Mouse (Mus musculus) ovary, adult 18-20 months (tissue): ENCODE measurements around the gene Mrpl48.

Source experiments
- DNase-seq: peaks from one replicate; pipeline ENCODE4 v3.0.0; 2022; ENCODE audit warnings: low spot score, mixed read lengths

The Mrpl48 gene

GRCm38 (mm10) chr7:100608130-100608741 is at the start of gene Mrpl48:
Mrpl48 (minus strand) TSS chr7:100608301.
- DNase-seq: peak; percentile 51

GRCm38 (mm10) chr7:100656739-100657138 is 48.6 kb upstream of the Mrpl48 start:
- DNase-seq: no peak

GRCm38 (mm10) chr7:100654441-100654840 is 46.3 kb upstream of the Mrpl48 start:
- DNase-seq: no peak

- DNase-seq: no peak
Observed at GRCm38 (mm10) chr7:100653480-100654266, 45.6 kb upstream of the Mrpl48 start.

GRCm38 (mm10) chr7:100651011-100651410 is 42.9 kb upstream of the Mrpl48 start:
- no peak for DNase-seq

- DNase-seq: no peak
Observed at GRCm38 (mm10) chr7:100650421-100650820, 42.3 kb upstream of the Mrpl48 start.

GRCm38 (mm10) chr7:100649826-100650225 is 41.7 kb upstream of the Mrpl48 start:
- DNase-seq: no peak

- DNase-seq: no peak
Observed at GRCm38 (mm10) chr7:100649095-100649494, 41.0 kb upstream of the Mrpl48 start.

GRCm38 (mm10) chr7:100645147-100645546 is 37.0 kb upstream of the Mrpl48 start:
- no peak for DNase-seq

- DNase-seq: no peak
Observed at GRCm38 (mm10) chr7:100642413-100642812, 34.3 kb upstream of the Mrpl48 start.

GRCm38 (mm10) chr7:100637657-100638056 is 29.6 kb upstream of the Mrpl48 start:
- no peak for DNase-seq

GRCm38 (mm10) chr7:100624538-100624937 is 16.4 kb upstream of the Mrpl48 start:
- DNase-seq: no peak

GRCm38 (mm10) chr7:100622277-100622676 is 14.2 kb upstream of the Mrpl48 start:
- DNase-seq: no peak

- DNase-seq: no peak
Observed at GRCm38 (mm10) chr7:100616121-100616857, 8.2 kb upstream of the Mrpl48 start.

- DNase-seq: no peak
Observed at GRCm38 (mm10) chr7:100608910-100609309, 809 bp upstream of the Mrpl48 start.

GRCm38 (mm10) chr7:100607214-100608129 is 629 bp downstream of the Mrpl48 start, which contains the start of gene Rab6a:
Rab6a (plus strand) TSS chr7:100607410.
- DNase-seq: peak; percentile 99

GRCm38 (mm10) chr7:100600211-100600610 is 7.9 kb downstream of the Mrpl48 start:
- DNase-seq: no peak

GRCm38 (mm10) chr7:100593349-100593748 is 14.8 kb downstream of the Mrpl48 start:
- no peak for DNase-seq

GRCm38 (mm10) chr7:100591522-100591852 is 16.6 kb downstream of the Mrpl48 start:
- no peak for DNase-seq

GRCm38 (mm10) chr7:100590845-100591521 is 17.1 kb downstream of the Mrpl48 start:
- DNase-seq: peak; percentile 86

GRCm38 (mm10) chr7:100590504-100590844 is 17.6 kb downstream of the Mrpl48 start:
- DNase-seq: no peak
